Mouse (Mus musculus): Measurements from ENCODE around the gene Isy1.
A peak's percentile ranks its signal among the peaks of the same experiment; 100 is the strongest.

Gene Isy1

GRCm38 (mm10) chr6:87846813-87847212 is 8.2 kb upstream of the Isy1 start:
- peak; percentile 39 for DNase-seq

GRCm38 (mm10) chr6:87845031-87845695 is 6.6 kb upstream of the Isy1 start:
- DNase-seq = peak; percentile 82

DNA sequence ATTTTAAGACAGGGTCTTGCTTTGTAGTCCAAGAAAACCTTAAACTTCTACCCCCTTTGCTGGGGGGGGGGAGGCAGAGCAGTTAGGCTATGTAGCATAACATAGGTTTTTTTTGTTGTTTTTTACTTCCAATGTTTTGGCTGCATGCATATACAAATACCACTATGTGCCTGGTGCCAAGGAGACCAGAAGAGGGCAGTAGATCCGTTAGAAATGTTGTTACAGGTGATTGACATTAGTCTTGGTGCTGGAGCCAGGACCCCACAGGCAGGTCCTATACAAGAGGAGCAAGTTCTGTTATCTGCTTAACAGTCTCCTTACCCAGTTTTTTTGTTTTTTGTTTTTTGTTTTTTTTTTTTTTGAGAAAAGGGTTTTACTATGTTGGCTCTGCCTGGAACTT is 3.7 kb upstream of the Isy1 start:
- DNase-seq = peak; percentile 36

GRCm38 (mm10) chr6:87841635-87842034 is 3.0 kb upstream of the Isy1 start:
- DNase-seq = peak; percentile 16

- peak; percentile 23 for DNase-seq
Observed at GRCm38 (mm10) chr6:87839797-87840341, 1.3 kb upstream of the Isy1 start.

GRCm38 (mm10) chr6:87835695-87836094 is 2.9 kb downstream of the Isy1 start, which contains the start of gene Gm45140:
Gene Gm45140, minus strand, starts transcription at chr6:87835795.
- no peak for DNase-seq

DNA sequence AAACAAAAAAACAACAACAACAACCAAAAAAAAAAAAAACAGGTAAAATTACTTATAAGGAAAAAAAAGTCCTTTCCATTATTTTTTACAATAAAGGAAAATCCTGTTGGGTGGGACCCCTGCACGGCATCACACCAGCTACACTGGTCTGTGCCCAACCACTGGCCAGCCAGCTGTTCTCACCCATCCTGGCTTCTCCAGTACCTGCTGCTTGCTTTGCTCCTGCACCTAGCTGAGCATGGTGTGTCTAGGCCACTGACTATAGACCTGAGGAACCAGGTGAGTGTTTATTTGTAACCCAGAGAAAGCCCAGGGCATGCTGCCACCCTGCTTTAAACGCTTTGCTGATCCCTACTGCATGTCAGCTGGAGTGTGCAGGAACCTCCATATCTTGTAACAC is 18.2 kb downstream of the Isy1 start:
- no peak for DNase-seq

DNA sequence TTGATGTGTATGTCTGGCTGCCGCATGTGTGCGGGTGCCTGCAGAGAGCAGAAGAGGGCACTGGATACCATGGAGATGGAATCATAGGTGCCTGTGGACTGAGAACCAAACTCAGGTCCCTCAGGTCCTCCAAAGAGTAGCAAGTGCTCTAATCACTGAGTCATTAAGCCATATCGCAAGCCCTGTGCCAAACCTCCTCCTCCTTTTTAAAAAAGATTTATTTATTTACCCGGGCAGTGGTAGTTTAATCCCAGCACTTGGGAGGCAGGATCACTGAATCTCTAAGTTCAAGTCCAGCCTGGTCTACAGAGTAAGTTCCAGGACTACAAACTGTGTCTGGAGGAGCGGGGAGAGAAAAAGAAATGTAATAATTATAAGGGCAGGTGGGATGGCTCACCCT is 24.1 kb downstream of the Isy1 start:
- no peak for DNase-seq

GRCm38 (mm10) chr6:87812656-87813055 is 25.9 kb downstream of the Isy1 start:
- no peak for DNase-seq

DNA sequence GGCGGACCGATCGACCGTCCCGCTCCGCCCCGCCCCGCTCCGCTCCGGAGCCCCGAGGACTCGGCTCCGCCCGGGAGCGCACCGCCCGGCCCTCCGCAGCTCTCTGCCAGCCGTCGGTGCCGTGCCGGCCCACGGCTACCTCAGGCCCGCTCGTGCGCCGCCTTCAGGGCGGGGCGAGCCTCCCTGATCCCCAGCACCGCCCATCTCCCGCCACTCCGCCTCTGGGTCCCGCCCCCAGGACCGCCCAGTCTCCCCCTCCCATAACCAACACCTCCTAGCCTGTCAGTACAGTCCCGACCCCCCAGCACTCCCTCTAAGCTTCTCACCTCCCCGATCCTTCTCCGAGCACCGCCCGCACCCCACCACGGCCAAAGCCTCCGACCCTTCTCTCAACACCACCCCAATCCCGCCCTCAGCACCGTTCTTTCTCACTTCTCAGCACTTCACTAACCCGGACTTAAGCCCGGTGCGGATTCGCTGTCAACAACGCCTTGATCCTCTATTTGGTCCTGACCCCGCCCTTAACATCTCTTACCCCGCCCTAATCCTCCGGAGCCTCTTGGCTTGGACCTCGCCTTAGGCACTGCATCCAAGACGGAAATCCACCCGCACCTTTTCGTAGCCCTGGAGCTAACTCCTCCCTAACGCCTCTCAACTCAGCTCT is 26.8 kb downstream of the Isy1 start, which contains the start of gene Rab43:
Rab43 (minus strand) TSS at position 490 of the 664 bp plus-strand sequence.
- peak; percentile 90 for DNase-seq

GRCm38 (mm10) chr6:87810713-87811669 is 27.6 kb downstream of the Isy1 start:
- peak; percentile 51 for DNase-seq

DNA sequence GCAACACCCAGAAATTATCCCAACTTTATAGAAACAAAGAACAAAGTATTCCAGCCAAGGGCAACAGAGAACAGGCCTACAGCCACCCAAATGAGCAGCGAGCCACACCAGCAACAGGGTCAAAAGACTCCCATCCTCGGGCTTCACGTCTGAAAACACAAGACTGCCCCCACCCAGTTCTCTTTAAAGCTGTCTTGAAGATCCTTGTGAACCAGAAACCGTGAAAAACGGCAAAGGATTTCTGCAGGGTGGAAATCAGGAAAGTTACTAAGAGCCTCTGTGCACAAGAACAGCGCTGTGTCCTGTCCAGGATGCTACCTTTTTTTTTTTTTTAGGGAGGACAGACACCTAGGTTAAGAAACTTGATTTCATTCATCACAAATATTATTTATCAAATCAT is 28.3 kb downstream of the Isy1 start:
- DNase-seq = no peak

- DNase-seq = peak; percentile 60
Observed at GRCm38 (mm10) chr6:87809651-87810161, 28.9 kb downstream of the Isy1 start.

DNA sequence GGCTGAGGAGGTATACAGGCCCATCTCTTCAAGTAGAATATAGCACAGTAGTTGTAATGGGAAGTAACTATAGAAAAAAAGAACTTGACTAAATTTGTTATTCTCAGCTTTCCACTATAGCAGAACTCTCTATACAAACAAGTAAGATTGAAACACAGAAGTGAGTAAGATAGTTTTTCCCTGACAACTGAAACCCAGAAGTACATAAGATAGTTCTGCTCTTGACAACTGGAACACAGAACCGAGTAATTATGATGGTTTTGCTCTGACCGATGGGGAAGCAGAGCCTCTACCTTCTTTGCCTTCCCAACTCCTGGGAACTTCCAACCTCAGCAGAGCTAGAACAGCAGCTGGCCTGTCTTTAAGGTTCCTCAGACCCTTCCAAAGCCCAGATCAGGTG is 29.5 kb downstream of the Isy1 start:
- DNase-seq = no peak

- DNase-seq = no peak
Observed at GRCm38 (mm10) chr6:87808521-87808920, 30.1 kb downstream of the Isy1 start.

GRCm38 (mm10) chr6:87807735-87808440 is 30.7 kb downstream of the Isy1 start:
- no peak for DNase-seq

GRCm38 (mm10) chr6:87806857-87807256 is 31.7 kb downstream of the Isy1 start:
- DNase-seq = no peak

DNA sequence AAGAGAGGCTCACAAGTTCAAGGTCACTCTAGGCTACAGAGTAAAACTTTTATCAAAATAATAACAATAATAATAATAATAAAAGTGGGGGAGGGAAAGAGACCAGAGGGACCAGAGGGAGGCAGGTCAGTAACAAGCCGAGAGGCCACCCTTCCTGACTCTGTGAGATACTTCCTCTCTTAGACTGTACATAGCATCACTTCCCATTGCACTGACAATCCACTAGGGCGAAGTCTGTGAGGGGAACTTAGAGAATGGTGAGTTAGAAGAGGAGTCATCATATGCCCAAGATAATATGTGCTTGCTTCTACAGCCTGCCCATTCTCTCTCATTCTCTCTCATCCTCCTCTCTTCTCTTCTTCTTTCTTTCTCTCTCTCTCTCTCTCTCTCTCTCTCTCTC is 32.6 kb downstream of the Isy1 start:
- no peak for DNase-seq

DNA sequence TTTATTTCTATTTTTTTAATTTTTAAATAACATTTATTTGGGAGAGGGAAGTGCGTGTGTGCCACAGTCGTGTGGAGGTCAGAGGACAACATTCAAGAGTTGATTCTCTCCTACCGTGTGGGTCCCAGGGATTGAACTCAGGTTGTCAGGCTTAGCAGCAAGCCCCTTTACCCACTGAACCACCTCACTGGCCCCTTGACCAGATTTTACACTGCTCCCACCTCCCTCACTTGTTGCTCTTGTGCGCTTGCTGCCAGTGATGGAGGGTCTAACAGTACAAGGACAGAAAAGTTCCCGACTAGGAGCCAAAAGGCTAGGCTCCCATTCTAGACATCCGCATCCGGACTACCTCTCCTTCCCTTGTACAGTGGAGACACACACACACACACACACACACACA is 33.1 kb downstream of the Isy1 start:
- no peak for DNase-seq

DNA sequence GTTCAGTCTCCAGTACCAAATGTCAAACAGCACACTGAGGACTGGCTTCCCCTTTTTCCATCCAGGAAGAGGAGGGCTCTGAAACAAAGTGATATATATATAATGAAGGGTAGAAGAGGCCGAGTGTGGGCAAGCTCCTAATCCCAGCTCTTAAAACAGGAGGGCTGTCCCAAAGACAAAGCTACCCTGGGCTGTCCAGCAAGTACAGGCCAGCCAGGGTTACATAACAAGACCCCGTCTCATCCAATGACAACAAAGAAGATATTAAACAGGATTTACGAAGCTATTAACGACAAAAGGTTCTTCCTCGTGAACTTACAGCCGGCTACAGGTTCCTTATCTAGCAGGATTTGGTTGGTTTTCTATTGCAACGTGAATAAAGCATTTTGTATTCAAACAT is 33.7 kb downstream of the Isy1 start:
- DNase-seq = no peak

GRCm38 (mm10) chr6:87804036-87804435 is 34.6 kb downstream of the Isy1 start:
- DNase-seq = no peak

DNA sequence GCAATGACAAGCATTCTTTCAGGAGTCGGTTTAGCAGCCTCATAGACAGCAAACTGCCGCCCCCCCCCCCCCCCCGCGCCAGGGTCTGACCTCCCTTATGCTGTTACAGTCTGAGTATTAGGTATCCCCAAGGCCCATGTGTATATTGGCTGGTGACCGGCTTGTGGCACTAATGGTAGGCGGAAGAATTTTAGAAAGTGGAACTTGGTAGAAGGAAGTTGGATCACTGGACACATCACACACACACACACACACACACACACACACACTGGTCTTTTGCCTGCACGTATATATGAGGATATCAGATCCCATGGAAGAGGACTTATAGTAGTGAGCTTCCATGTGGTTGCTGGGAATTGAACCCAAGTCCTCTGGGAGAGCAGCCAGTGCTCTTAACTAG is 36.1 kb downstream of the Isy1 start:
- DNase-seq = no peak

Data from cerebellum, adult 9-10 months (tissue).